10 mouse cellular contexts compared by ENCODE assay signal in genomic region chr3:51359558-51360307, GRCm38 (mm10). TPM values are rescaled to one million over a fixed set of nuclear protein-coding genes. Genes with fewer than 3 reads are reported as not detected.
DNase-seq lines count a peak whose midpoint lies in the region; ATAC-seq and TF ChIP-seq lines count a peak whose summit lies in the region.
"Had no signal": no experiment of that assay in that cellular context is flagged by ENCODE, and none has a peak within 500 bp of the region (broad histone marks: within the 10 kb centered on the region; RNA-seq: fewer than 3 reads in every experiment).

No protein-coding gene starts in this region.

- peaks cover 13% of the 10 kb centered on the region for H3K4me1 ChIP-seq in lung, embryonic 15.5 days
- H3K4me1 ChIP-seq in forebrain, embryonic 12.5 days, result peaks cover 9% of the 10 kb centered on the region
- peaks cover 3% of the 10 kb centered on the region; the same call in 1 of the 2 replicates for H3K4me1 ChIP-seq in limb, embryonic 12.5 days (replicated peaks)
- peaks cover 5% of the 10 kb centered on the region; the same call in 1 of the 2 replicates for H3K4me1 ChIP-seq in neural tube, embryonic 14.5 days (ENCODE audit: control insufficient read depth, insufficient read depth, low read length)
- H3K4me1 ChIP-seq in cerebellum, adult 2 months (ENCODE audit: control insufficient read depth, insufficient read depth, low read length), result peaks cover 6% of the 10 kb centered on the region

- H3K36me3 ChIP-seq in lung, embryonic 15.5 days, result no peaks in the 10 kb centered on the region
- no peaks in the 10 kb centered on the region for H3K36me3 ChIP-seq in forebrain, embryonic 12.5 days (replicated peaks)
- H3K36me3 ChIP-seq in limb, embryonic 12.5 days, result no peaks in the 10 kb centered on the region
- H3K36me3 ChIP-seq in neural tube, embryonic 14.5 days (ENCODE audit: control insufficient read depth, insufficient read depth, low read length), result no peaks in the 10 kb centered on the region

- peak overlapping the region; percentile 64 for H3K4me3 ChIP-seq in lung, embryonic 15.5 days
- peak overlapping the region; percentile 54 for H3K4me3 ChIP-seq in forebrain, embryonic 12.5 days (replicated peaks)
- peak overlapping the region; percentile 58 for H3K4me3 ChIP-seq in limb, embryonic 12.5 days (replicated peaks)
- H3K4me3 ChIP-seq in neural tube, embryonic 14.5 days (ENCODE audit: low read depth, low read length), result no peak overlapping the region; the same call in 1 of the 2 replicates
- no peak overlapping the region for H3K4me3 ChIP-seq in cerebellum, adult 2 months (replicated peaks; ENCODE audit: insufficient read depth, low read depth, low read length)

- H3K4me2 ChIP-seq in lung, embryonic 15.5 days, result peak overlapping the region; percentile 94
- H3K4me2 ChIP-seq in forebrain, embryonic 12.5 days, result peak overlapping the region; percentile 66
- peak overlapping the region; percentile 80 for H3K4me2 ChIP-seq in limb, embryonic 12.5 days
- peak overlapping the region; percentile 53; the same call in 1 of the 2 replicates for H3K4me2 ChIP-seq in neural tube, embryonic 14.5 days (ENCODE audit: low read depth, low read length)

- WGBS in lung, embryonic 15.5 days, result 24% methylated on average over 14 of the region's 14 CpGs
- WGBS in forebrain, embryonic 12.5 days, result 23% methylated on average over 14 of the region's 14 CpGs
- WGBS in limb, embryonic 12.5 days, result 20% methylated on average over 14 of the region's 14 CpGs
- 28% methylated on average over 14 of the region's 14 CpGs for WGBS in neural tube, embryonic 14.5 days
- 78% methylated on average over 14 of the region's 14 CpGs for WGBS in cerebellum, adult 2 months

- TF ChIP-seq CTCF in cerebellum, adult 2 months (IDR thresholded peaks at IDR 0.05; ENCODE audit: borderline replicate concordance, insufficient read depth, low read depth, low read length), result no peak

- no peak for ATAC-seq in lung, embryonic 15.5 days (ENCODE audit: borderline replicate concordance, extremely low read depth, low FRiP score, low TSS enrichment)
- ATAC-seq in forebrain, embryonic 12.5 days (ENCODE audit: low FRiP score), result no peak
- ATAC-seq in limb, embryonic 12.5 days (ENCODE audit: insufficient number of reproducible peaks, insufficient read depth, low FRiP score, low TSS enrichment, low read depth), result peak; percentile 22; the same call in 1 of the 2 replicates
- no peak for ATAC-seq in neural tube, embryonic 14.5 days (ENCODE audit: low read depth)
- ATAC-seq: Patski had no signal

- DNase-seq in lung, postnatal 10 days, result no peak
- DNase-seq in cerebellum, adult 2 months, result no peak
- DNase-seq in kidney, postnatal 10 days, result no peak
- no peak for DNase-seq in layer of hippocampus, adult 9-11 months

- H3K9ac ChIP-seq in lung, embryonic 15.5 days, result no peak overlapping the region
- no peak overlapping the region for H3K9ac ChIP-seq in forebrain, embryonic 12.5 days
- H3K9ac ChIP-seq in limb, embryonic 12.5 days (replicated peaks), result no peak overlapping the region
- no peak overlapping the region for H3K9ac ChIP-seq in neural tube, embryonic 14.5 days (replicated peaks; ENCODE audit: low read depth, low read length)

- no peaks in the 10 kb centered on the region for H3K9me3 ChIP-seq in lung, embryonic 15.5 days
- H3K9me3 ChIP-seq in forebrain, embryonic 12.5 days, result no peaks in the 10 kb centered on the region
- no peaks in the 10 kb centered on the region for H3K9me3 ChIP-seq in limb, embryonic 12.5 days
- no peaks in the 10 kb centered on the region for H3K9me3 ChIP-seq in neural tube, embryonic 14.5 days (ENCODE audit: control insufficient read depth, low read length)

- no peak overlapping the region for H3K27ac ChIP-seq in lung, embryonic 15.5 days
- no peak overlapping the region for H3K27ac ChIP-seq in forebrain, embryonic 12.5 days
- no peak overlapping the region for H3K27ac ChIP-seq in limb, embryonic 12.5 days
- H3K27ac ChIP-seq in neural tube, embryonic 14.5 days (ENCODE audit: low read depth, low read length), result no peak overlapping the region
- H3K27ac ChIP-seq in cerebellum, adult 2 months (ENCODE audit: insufficient read depth, low read length), result no peak overlapping the region

- 0 out of 2 replicates have a peak, but pooled peaks cover 6% of the 10 kb centered on the region for H3K27me3 ChIP-seq in lung, embryonic 15.5 days
- peaks cover 39% of the 10 kb centered on the region for H3K27me3 ChIP-seq in forebrain, embryonic 12.5 days
- H3K27me3 ChIP-seq in limb, embryonic 12.5 days, result peaks cover 7% of the 10 kb centered on the region; the same call in 1 of the 2 replicates
- H3K27me3 ChIP-seq in neural tube, embryonic 14.5 days (ENCODE audit: control insufficient read depth, insufficient read depth, low read length), result 0 out of 2 replicates have a peak, but pooled peaks cover 2% of the 10 kb centered on the region
- H3K27me3 ChIP-seq in cerebellum, adult 2 months (ENCODE audit: control insufficient read depth, insufficient read depth, low read length), result no peaks in the 10 kb centered on the region
- H3K27me3 ChIP-seq: Patski had no signal

- TF ChIP-seq POLR2A in cerebellum, adult 2 months (IDR thresholded peaks at IDR 0.05; ENCODE audit: borderline replicate concordance, insufficient read depth, low read length), result no peak

RNA-seq across cellular contexts. Expression of gene Elf2, which starts 19.3 kb away (rescaled TPM):
- 69.9 and 73.4 TPM in 2 replicates for polyA plus RNA-seq in lung, embryonic 15.5 days (2015; fragmentation: Nextera tagmentation; extraction: Ambion mirVana)
- 43.2 and 43.8 TPM in 2 replicates for polyA plus RNA-seq in forebrain, embryonic 12.5 days (2016; fragmentation: Nextera tagmentation; extraction: Ambion mirVana)
- 56.6 and 59.3 TPM in 2 replicates for polyA plus RNA-seq in limb, embryonic 12.5 days (2016; fragmentation: Nextera tagmentation; extraction: Ambion mirVana)
- polyA plus RNA-seq in neural tube, embryonic 14.5 days (2014; fragmentation: Nextera tagmentation; extraction: Ambion mirVana), result 28.1 and 29.4 TPM in 2 replicates
- polyA plus RNA-seq in cerebellum, adult 2 months (2012; rRNA removed), result 38.8 and 39.1 TPM in 2 replicates

RNA-seq across cellular contexts. Expression of gene Mgarp, which starts 36.8 kb away (rescaled TPM):
- 2.5 and 2.8 TPM in 2 replicates for polyA plus RNA-seq in lung, embryonic 15.5 days (2015; fragmentation: Nextera tagmentation; extraction: Ambion mirVana)
- 2.3 and 5.5 TPM in 2 replicates for polyA plus RNA-seq in forebrain, embryonic 12.5 days (2016; fragmentation: Nextera tagmentation; extraction: Ambion mirVana)
- 3.8 and 4.8 TPM in 2 replicates for polyA plus RNA-seq in limb, embryonic 12.5 days (2016; fragmentation: Nextera tagmentation; extraction: Ambion mirVana)
- polyA plus RNA-seq in neural tube, embryonic 14.5 days (2014; fragmentation: Nextera tagmentation; extraction: Ambion mirVana), result 0.48 TPM in 1 of 2 replicates, not detected in the other
- 1.6 and 2.0 TPM in 2 replicates for polyA plus RNA-seq in cerebellum, adult 2 months (2012; rRNA removed)
- polyA plus RNA-seq: macrophage had no signal

RNA-seq across cellular contexts. Expression of gene Ndufc1, which starts 49.1 kb away (rescaled TPM):
- 631 and 694 TPM in 2 replicates for polyA plus RNA-seq in lung, embryonic 15.5 days (2015; fragmentation: Nextera tagmentation; extraction: Ambion mirVana)
- 736 and 763 TPM in 2 replicates for polyA plus RNA-seq in forebrain, embryonic 12.5 days (2016; fragmentation: Nextera tagmentation; extraction: Ambion mirVana)
- polyA plus RNA-seq in limb, embryonic 12.5 days (2016; fragmentation: Nextera tagmentation; extraction: Ambion mirVana), result 737 and 751 TPM in 2 replicates
- polyA plus RNA-seq in neural tube, embryonic 14.5 days (2014; fragmentation: Nextera tagmentation; extraction: Ambion mirVana), result 804 and 840 TPM in 2 replicates
- polyA plus RNA-seq in cerebellum, adult 2 months (2012; rRNA removed), result 538 and 547 TPM in 2 replicates

RNA-seq across cellular contexts. Expression of gene Naa15, which starts 55.2 kb away (rescaled TPM):
- polyA plus RNA-seq in lung, embryonic 15.5 days (2015; fragmentation: Nextera tagmentation; extraction: Ambion mirVana), result 45.5 and 46.3 TPM in 2 replicates
- polyA plus RNA-seq in forebrain, embryonic 12.5 days (2016; fragmentation: Nextera tagmentation; extraction: Ambion mirVana), result 71.9 and 75.9 TPM in 2 replicates
- polyA plus RNA-seq in limb, embryonic 12.5 days (2016; fragmentation: Nextera tagmentation; extraction: Ambion mirVana), result 60.5 and 60.6 TPM in 2 replicates
- 37.2 and 42.2 TPM in 2 replicates for polyA plus RNA-seq in neural tube, embryonic 14.5 days (2014; fragmentation: Nextera tagmentation; extraction: Ambion mirVana)
- polyA plus RNA-seq in cerebellum, adult 2 months (2012; rRNA removed), result 22.6 and 22.9 TPM in 2 replicates

Comparison
In these comparisons a context has a peak if more than half of its experiments do, and no peak if none do; other contexts are left out.
1. H3K4me3 ChIP-seq: peak in lung, embryonic 15.5 days (single experiment), forebrain, embryonic 12.5 days (single experiment) and limb, embryonic 12.5 days (single experiment); none in neural tube, embryonic 14.5 days (single experiment) and cerebellum, adult 2 months (single experiment).
2. Peak in every context shown above with its lines, with median percentiles within 50 percentile points of each other: H3K4me2 ChIP-seq.